Mouse (Mus musculus) hindbrain, embryonic 11.5 days (tissue): Measurements from ENCODE around the gene Hand1. TPM values are rescaled to one million over a fixed set of nuclear protein-coding genes. Genes with fewer than 3 reads are reported as not detected.

ENCODE experiments used
- ATAC-seq: fragments of 200-750 bp; cut with Nextera tagmentation; 2 replicates; pipeline ENCODE4 v1.8.0; 2017; ENCODE audit warnings: mild to moderate bottlenecking, moderate TSS enrichment, moderate library complexity; ENCODE audit not compliant: low FRiP score
- DNase-seq: peaks from one replicate; pipeline ENCODE4 v3.0.0-alpha.2; 2015; ENCODE audit warnings: low spot score
- H3K27ac ChIP-seq: fragments of 300-500 bp; sonication (generic); 2 replicates; pipeline ENCODE4 v1.5.1; 2014; ENCODE audit warnings: mild to moderate bottlenecking, low read depth, low read length
- H3K27me3 ChIP-seq: fragments of 300-500 bp; sonication (generic); 2 replicates; pipeline ENCODE4 v1.6.1; 2014; ENCODE audit warnings: mild to moderate bottlenecking, low read length, moderate library complexity, mixed read lengths; ENCODE audit not compliant: control insufficient read depth, insufficient read depth
- H3K36me3 ChIP-seq: fragments of 300-500 bp; sonication (generic); 2 replicates; pipeline ENCODE4 v1.6.1; 2014; ENCODE audit warnings: mild to moderate bottlenecking, low read length, moderate library complexity, mixed read lengths; ENCODE audit not compliant: control insufficient read depth, insufficient read depth
- H3K4me1 ChIP-seq: fragments of 300-500 bp; sonication (generic); replicated peaks from 2 replicates; pipeline ENCODE4 v1.6.1; 2014; ENCODE audit warnings: low read length, mixed read lengths; ENCODE audit not compliant: control insufficient read depth, insufficient read depth
- H3K4me2 ChIP-seq: fragments of 300-500 bp; sonication (generic); replicated peaks from 2 replicates; pipeline ENCODE4 v1.6.1; 2014; ENCODE audit warnings: mild to moderate bottlenecking, low read depth, low read length
- H3K4me3 ChIP-seq: fragments of 300-500 bp; sonication (generic); 2 replicates; pipeline ENCODE4 v1.5.1; 2014; ENCODE audit warnings: low read depth, low read length
- H3K9ac ChIP-seq: fragments of 300-500 bp; sonication (generic); 2 replicates; pipeline ENCODE4 v1.6.1; 2014; ENCODE audit warnings: low read depth, low read length
- H3K9me3 ChIP-seq: fragments of 300-500 bp; sonication (generic); 2 replicates; pipeline ENCODE4 v1.6.1; 2016; ENCODE audit warnings: low read length; ENCODE audit not compliant: control insufficient read depth
- WGBS: fragments of 180-500 bp; shearing (Covaris S2); extraction: QIAGEN DNeasy Blood & Tissue Kit; methylation state at CpG from one replicate; pipeline ENCODE4 v1.1.7; 2014; 5-methylcytosine and 5-hydroxymethylcytosine counted together
- polyA plus RNA-seq: library from polyadenylated mRNA; unstranded; fragments of >200 nt; fragmentation: Nextera tagmentation; extraction: Ambion mirVana; gene quantifications from 2 replicates; pipeline ENCODE4 v1.2.1, GENCODE M21; 2014

Gene Hand1
- polyA plus RNA-seq, 1 experiment from 2014 or later: not detected

DNA sequence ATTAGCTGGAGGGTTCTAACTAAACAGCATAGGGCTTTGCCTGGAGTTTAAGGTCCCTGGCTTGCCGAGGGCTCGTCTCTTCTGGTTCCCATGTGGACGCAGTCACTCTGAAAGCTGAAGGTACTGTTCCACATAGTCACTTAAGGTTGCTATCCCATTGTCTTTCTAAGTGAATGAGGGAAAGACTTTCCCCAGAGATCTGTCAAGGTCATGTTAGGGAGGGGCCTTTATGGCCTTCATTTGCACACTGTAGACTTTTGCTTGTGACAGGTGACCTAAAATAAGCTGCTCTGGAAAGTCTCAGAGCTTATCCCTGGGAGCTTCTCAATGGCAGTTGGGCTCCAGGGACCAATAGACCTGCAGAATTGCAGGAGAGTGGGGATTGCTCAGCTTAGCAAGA, 19.0 kb downstream of the Hand1 start:
- H3K36me3 ChIP-seq: peaks cover 9% of the 10 kb centered on the region; the same call in 1 of the 2 replicates
- DNase-seq (no peak), ATAC-seq (no peak)
- 89% methylated on average over 3 of the region's 3 CpGs for WGBS
- no peak overlapping the region for H3K4me2 ChIP-seq
- no peaks in the 10 kb centered on the region for H3K9me3 ChIP-seq
- H3K27ac ChIP-seq: no peak overlapping the region
- no peaks in the 10 kb centered on the region for H3K4me1 ChIP-seq
- H3K9ac ChIP-seq: no peak overlapping the region
- H3K4me3 ChIP-seq: no peak overlapping the region
- H3K27me3 ChIP-seq: no peaks in the 10 kb centered on the region

- H3K27ac ChIP-seq: no peak overlapping the region
- no peaks in the 10 kb centered on the region for H3K4me1 ChIP-seq
- peaks cover 9% of the 10 kb centered on the region; the same call in 1 of the 2 replicates for H3K36me3 ChIP-seq
- H3K9ac ChIP-seq: no peak overlapping the region
- no peaks in the 10 kb centered on the region for H3K9me3 ChIP-seq
- no peak for DNase-seq
- H3K27me3 ChIP-seq: no peaks in the 10 kb centered on the region
- 95% methylated on average over 8 of the region's 8 CpGs for WGBS
- H3K4me2 ChIP-seq: no peak overlapping the region
- no peak for ATAC-seq
- no peak overlapping the region for H3K4me3 ChIP-seq
Observed at GRCm38 (mm10) chr11:57812212-57812611, 20.4 kb downstream of the Hand1 start.

- Histone ChIP-seq H3K4me1 (no peaks in the 10 kb centered on the region), H3K27me3 (no peaks in the 10 kb centered on the region), H3K9me3 (no peaks in the 10 kb centered on the region), H3K27ac (no peak overlapping the region), H3K9ac (no peak overlapping the region), H3K36me3 (peaks cover 9% of the 10 kb centered on the region; the same call in 1 of the 2 replicates), H3K4me2 (no peak overlapping the region), H3K4me3 (no peak overlapping the region)
- 87% methylated on average over 7 of the region's 7 CpGs for WGBS
- no peak for ATAC-seq
- DNase-seq: no peak
Observed at GRCm38 (mm10) chr11:57811006-57811405, 21.6 kb downstream of the Hand1 start.

- Histone ChIP-seq H3K4me2 (no peak overlapping the region), H3K9me3 (no peaks in the 10 kb centered on the region), H3K9ac (no peak overlapping the region), H3K27ac (no peak overlapping the region), H3K4me1 (no peaks in the 10 kb centered on the region), H3K4me3 (no peak overlapping the region), H3K27me3 (no peaks in the 10 kb centered on the region), H3K36me3 (peaks cover 9% of the 10 kb centered on the region; the same call in 1 of the 2 replicates)
- DNase-seq (no peak), ATAC-seq (no peak)
- 94% methylated on average over 8 of the region's 8 CpGs for WGBS
Observed at GRCm38 (mm10) chr11:57809732-57810098, 22.9 kb downstream of the Hand1 start.

DNA sequence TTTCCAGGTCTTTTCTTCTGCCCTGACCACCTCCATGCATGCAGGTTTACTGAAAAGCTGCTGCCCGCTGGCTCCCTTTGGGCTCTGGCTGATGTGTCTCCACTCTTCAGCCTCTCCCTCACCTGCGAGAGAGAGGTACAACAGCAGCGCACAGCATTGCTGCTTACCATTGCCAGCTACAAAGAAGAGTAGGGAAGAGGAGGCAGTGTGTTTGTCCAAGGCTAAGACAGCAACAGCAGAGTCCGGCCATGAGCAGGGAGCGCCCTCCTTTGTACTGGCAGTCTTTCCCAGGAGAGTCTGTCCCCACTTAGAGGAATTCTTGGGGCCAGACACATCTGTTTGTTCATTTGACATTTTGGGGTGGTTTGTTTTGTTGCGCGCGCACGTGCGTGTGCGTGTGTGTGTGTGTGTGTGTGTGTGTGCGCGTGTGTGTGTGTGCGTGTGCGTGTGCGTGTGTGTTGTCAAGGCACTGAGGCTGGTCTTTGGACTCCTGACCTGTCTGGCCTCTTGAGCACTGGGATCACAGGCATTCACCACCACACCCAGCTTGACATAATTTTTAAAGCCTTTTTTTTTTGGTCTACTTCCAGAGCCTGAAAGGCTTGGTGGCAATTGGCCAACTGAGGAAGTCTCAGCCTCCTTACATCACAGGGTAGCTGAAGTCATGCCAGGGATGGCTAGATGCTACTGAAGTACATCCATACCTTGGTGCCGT, 23.4 kb downstream of the Hand1 start:
- no peaks in the 10 kb centered on the region for H3K9me3 ChIP-seq
- no peak overlapping the region for H3K9ac ChIP-seq
- no peak overlapping the region for H3K4me2 ChIP-seq
- DNase-seq (no peak), ATAC-seq (no peak)
- WGBS: 94% methylated on average over 17 of the region's 17 CpGs
- H3K27me3 ChIP-seq: no peaks in the 10 kb centered on the region
- peaks cover 9% of the 10 kb centered on the region; the same call in 1 of the 2 replicates for H3K36me3 ChIP-seq
- H3K4me3 ChIP-seq: no peak overlapping the region
- no peaks in the 10 kb centered on the region for H3K4me1 ChIP-seq
- no peak overlapping the region for H3K27ac ChIP-seq

DNA sequence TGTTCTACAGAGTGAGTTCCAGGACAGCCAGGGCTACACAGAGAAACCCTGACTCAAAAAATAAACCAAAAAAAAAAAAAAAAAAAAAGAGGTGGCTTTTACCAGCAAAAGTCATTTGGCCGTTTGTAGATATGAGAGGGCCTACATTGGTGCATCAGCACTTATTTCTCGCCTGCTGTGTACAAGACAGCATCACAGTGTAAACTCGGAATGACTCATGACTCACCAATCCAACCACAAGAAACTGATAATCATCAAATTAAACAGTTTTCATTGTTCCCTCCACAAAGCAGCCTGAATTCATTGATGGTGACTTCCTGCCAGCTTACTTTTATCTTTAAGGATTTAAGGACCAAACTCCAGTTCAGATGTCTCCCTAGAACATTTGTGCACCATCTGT, 27.6 kb downstream of the Hand1 start:
- DNase-seq (no peak), ATAC-seq (no peak)
- WGBS: 88% methylated on average over 3 of the region's 3 CpGs
- H3K4me1 ChIP-seq: peaks cover 6% of the 10 kb centered on the region; the same call in 1 of the 2 replicates
- H3K27ac ChIP-seq: no peak overlapping the region
- H3K27me3 ChIP-seq: no peaks in the 10 kb centered on the region
- no peaks in the 10 kb centered on the region for H3K9me3 ChIP-seq
- H3K36me3 ChIP-seq: no peaks in the 10 kb centered on the region
- no peak overlapping the region for H3K9ac ChIP-seq
- no peak overlapping the region for H3K4me2 ChIP-seq
- no peak overlapping the region for H3K4me3 ChIP-seq

GRCm38 (mm10) chr11:57802511-57802870, 30.1 kb downstream of the Hand1 start:
- H3K9ac ChIP-seq: peak overlapping the region; percentile 91
- no peaks in the 10 kb centered on the region for H3K9me3 ChIP-seq
- WGBS: under 1% methylated on average over 18 of the region's 18 CpGs
- peak overlapping the region; percentile 98 for H3K4me2 ChIP-seq
- H3K36me3 ChIP-seq: no peaks in the 10 kb centered on the region
- no peak overlapping the region for H3K27ac ChIP-seq
- no peaks in the 10 kb centered on the region for H3K27me3 ChIP-seq
- H3K4me3 ChIP-seq: peak overlapping the region; percentile 98
- H3K4me1 ChIP-seq: peaks cover 7% of the 10 kb centered on the region; the same call in 1 of the 2 replicates
- ATAC-seq (no peak), DNase-seq (no peak)

- Histone ChIP-seq H3K27me3 (no peaks in the 10 kb centered on the region), H3K4me1 (peaks cover 7% of the 10 kb centered on the region; the same call in 1 of the 2 replicates), H3K9me3 (no peaks in the 10 kb centered on the region), H3K4me2 (peak overlapping the region; percentile 98), H3K9ac (peak overlapping the region; percentile 91), H3K4me3 (peak overlapping the region; percentile 98), H3K36me3 (no peaks in the 10 kb centered on the region), H3K27ac (peak overlapping the region; percentile 42)
- peak; percentile 64 for DNase-seq
- peak; percentile 70 for ATAC-seq
- under 1% methylated on average over 59 of the region's 85 CpGs for WGBS
Observed at GRCm38 (mm10) chr11:57801766-57802510, 30.7 kb downstream of the Hand1 start.
